Mouse (Mus musculus) liver, embryonic 16.5 days (tissue): ENCODE results near the gene Olfr524. TPM values are rescaled to one million over a fixed set of nuclear protein-coding genes. Genes with fewer than 3 reads are reported as not detected.

Source experiments
- ATAC-seq: fragments of 200-750 bp; cut with Nextera tagmentation; 2 replicates; pipeline ENCODE4 v1.8.0; 2017; ENCODE audit warnings: low read depth, mild to moderate bottlenecking, moderate number of reproducible peaks, moderate library complexity
- H3K27ac ChIP-seq: fragments of 300-500 bp; sonication (generic); 2 replicates; pipeline ENCODE4 v1.5.1; 2014; ENCODE audit warnings: mild to moderate bottlenecking, low read length
- H3K27me3 ChIP-seq: fragments of 300-500 bp; sonication (generic); 2 replicates; pipeline ENCODE4 v1.6.1; 2014; ENCODE audit warnings: low read depth, low read length, mixed read lengths; ENCODE audit not compliant: control insufficient read depth, insufficient read depth
- H3K36me3 ChIP-seq: fragments of 300-500 bp; sonication (generic); 2 replicates; pipeline ENCODE4 v1.6.1; 2014; ENCODE audit warnings: mild to moderate bottlenecking; ENCODE audit not compliant: control insufficient read depth, insufficient read depth
- H3K4me1 ChIP-seq: fragments of 300-500 bp; sonication (generic); 2 replicates; pipeline ENCODE4 v1.6.1; 2014; ENCODE audit warnings: low read depth, low read length, mixed read lengths; ENCODE audit not compliant: control insufficient read depth
- H3K4me2 ChIP-seq: fragments of 300-500 bp; sonication (generic); 2 replicates; pipeline ENCODE4 v1.6.1; 2014; ENCODE audit warnings: low read depth, low read length, mixed read lengths
- H3K4me3 ChIP-seq: fragments of 300-500 bp; sonication (generic); 2 replicates; pipeline ENCODE4 v1.5.1; 2014; ENCODE audit warnings: low read depth, mild to moderate bottlenecking, low read length
- H3K9ac ChIP-seq: fragments of 300-500 bp; sonication (generic); 2 replicates; pipeline ENCODE4 v1.6.1; 2014; ENCODE audit warnings: low read depth, low read length
- H3K9me3 ChIP-seq: fragments of 300-500 bp; sonication (generic); replicated peaks from 2 replicates; pipeline ENCODE4 v1.6.1; 2016; ENCODE audit warnings: low read length; ENCODE audit not compliant: control insufficient read depth
- WGBS: fragments of 180-500 bp; shearing (Covaris S2); extraction: QIAGEN DNeasy Blood & Tissue Kit; methylation state at CpG from one replicate; pipeline ENCODE4 v1.1.7; 2014; ENCODE audit not compliant: insufficient replicate concordance; 5-methylcytosine and 5-hydroxymethylcytosine counted together
- polyA plus RNA-seq: library from polyadenylated mRNA; unstranded; fragments of >200 nt; fragmentation: Nextera tagmentation; extraction: Ambion mirVana; gene quantifications from 2 replicates; pipeline ENCODE4 v1.2.1, GENCODE M21; 2015

The Olfr524 gene
- polyA plus RNA-seq, 1 experiment from 2014 or later, result not detected

DNA sequence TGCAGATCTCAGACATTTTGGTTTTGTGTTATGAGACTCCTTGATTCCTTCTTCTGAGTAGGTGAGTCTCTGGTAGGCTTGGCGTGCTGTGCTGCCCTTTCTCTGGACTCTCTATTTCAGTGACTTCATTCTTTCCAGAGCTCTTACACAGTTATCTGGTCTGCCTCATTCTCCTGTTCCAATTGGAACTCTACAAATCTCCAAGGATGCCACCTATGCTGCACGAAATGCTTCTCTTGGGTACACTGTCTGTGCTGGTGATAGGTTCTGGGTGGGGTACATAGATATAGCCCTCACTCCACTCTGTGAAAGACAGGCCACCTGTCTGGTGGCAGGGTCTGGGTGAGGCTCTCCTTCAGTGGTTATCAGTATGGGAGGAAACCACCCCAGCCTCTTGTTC is 12.2 kb upstream of the Olfr524 start, which contains the start of gene Cd163l1:
Cd163l1 (plus strand) TSS at position 301 of the 400 bp plus-strand sequence.
- WGBS, result 60% methylated on average over 2 of the region's 2 CpGs

DNA sequence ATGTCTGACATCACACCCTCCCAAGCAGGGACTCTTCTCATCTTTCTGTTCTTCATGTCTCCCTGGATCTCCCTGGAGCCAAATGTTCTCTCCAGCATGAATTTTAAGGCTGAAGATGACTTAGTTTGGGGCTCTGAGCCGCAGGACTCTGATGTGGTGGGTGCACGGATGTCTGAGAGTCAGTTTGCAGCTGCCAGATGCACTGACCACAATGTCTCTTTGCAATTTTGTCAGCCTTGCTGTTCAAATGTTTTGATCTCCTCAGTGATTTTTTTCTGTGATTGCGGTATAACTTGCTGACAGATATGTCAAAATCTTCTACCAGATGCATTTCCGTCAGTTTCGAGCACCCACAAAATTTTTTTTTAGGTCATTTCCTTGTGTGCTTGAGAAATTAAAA is 8.1 kb upstream of the Olfr524 start:
- Histone ChIP-seq H3K36me3 (no peaks in the 10 kb centered on the region), H3K27ac (no peak overlapping the region), H3K4me3 (no peak overlapping the region), H3K27me3 (no peaks in the 10 kb centered on the region), H3K9me3 (no peaks in the 10 kb centered on the region), H3K4me1 (no peaks in the 10 kb centered on the region), H3K9ac (no peak overlapping the region), H3K4me2 (no peak overlapping the region)
- WGBS, result 56% methylated on average over 5 of the region's 5 CpGs
- no peak for ATAC-seq

More for the DNA sequence above, 12.2 kb upstream of the Olfr524 start, which contains the start of gene Cd163l1:
- no peaks in the 10 kb centered on the region for H3K9me3 ChIP-seq
- no peaks in the 10 kb centered on the region for H3K36me3 ChIP-seq
- H3K9ac ChIP-seq, result no peak within 1 kb of the TSS
- no peaks in the 10 kb centered on the region for H3K27me3 ChIP-seq
- no peaks in the 10 kb centered on the region for H3K4me1 ChIP-seq
- no peak within 1 kb of the TSS for H3K27ac ChIP-seq
- ATAC-seq, result no peak
- H3K4me2 ChIP-seq, result no peak within 1 kb of the TSS
- H3K4me3 ChIP-seq, result no peak within 1 kb of the TSS

DNA sequence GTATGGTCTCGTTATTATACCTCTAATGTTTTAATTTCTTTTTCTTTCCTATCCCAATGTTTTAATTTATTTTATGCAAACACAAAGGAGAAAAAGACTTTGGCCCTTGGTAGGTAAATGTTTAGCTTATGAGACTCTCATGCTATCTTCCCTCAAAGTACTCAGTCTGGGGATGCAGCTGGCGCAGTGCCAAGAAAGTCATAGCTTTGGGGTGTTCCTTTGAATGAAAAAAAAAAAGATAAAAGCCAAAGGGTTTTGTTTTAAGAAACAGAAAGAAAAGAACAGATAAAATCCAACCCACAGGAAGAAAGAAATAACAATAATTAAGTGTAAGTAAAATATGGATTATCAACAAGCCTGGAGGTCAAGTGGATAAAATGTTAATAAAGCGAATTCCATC is 2.9 kb upstream of the Olfr524 start:
- H3K4me3 ChIP-seq, result no peak overlapping the region
- no peaks in the 10 kb centered on the region for H3K9me3 ChIP-seq
- H3K4me1 ChIP-seq, result peaks cover 4% of the 10 kb centered on the region; the same call in 1 of the 2 replicates
- WGBS, result 37% methylated on average over 3 of the region's 3 CpGs
- H3K27ac ChIP-seq, result no peak overlapping the region
- no peaks in the 10 kb centered on the region for H3K27me3 ChIP-seq
- H3K4me2 ChIP-seq, result no peak overlapping the region
- no peak overlapping the region for H3K9ac ChIP-seq
- no peak for ATAC-seq
- no peaks in the 10 kb centered on the region for H3K36me3 ChIP-seq

DNA sequence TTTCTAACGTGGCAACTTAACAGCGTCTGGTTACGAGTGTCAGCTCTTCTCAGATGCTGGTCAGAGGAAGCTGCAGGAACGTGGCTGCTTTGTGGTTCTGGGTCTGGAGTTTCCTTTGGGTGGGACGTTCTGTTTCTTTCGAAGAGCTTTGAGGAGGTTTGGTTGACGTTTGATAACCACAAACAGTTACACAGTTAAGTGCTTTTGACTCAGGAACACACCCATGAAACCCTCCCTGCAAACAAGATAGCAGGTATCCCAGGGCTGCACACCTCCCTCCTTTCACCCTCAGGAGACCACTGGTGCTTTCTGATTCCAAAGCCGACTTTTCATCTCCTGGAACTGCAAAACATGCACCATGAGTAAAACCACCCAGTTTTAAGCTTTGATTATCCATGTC is 2.4 kb upstream of the Olfr524 start:
- ATAC-seq, result peak; percentile 81
- H3K4me2 ChIP-seq, result no peak overlapping the region
- H3K27ac ChIP-seq, result no peak overlapping the region
- peaks cover 4% of the 10 kb centered on the region; the same call in 1 of the 2 replicates for H3K4me1 ChIP-seq
- H3K9ac ChIP-seq, result no peak overlapping the region
- H3K9me3 ChIP-seq, result no peaks in the 10 kb centered on the region
- no peak overlapping the region for H3K4me3 ChIP-seq
- 17% methylated on average over 8 of the region's 8 CpGs for whole genome bisulfite sequencing
- no peaks in the 10 kb centered on the region for H3K36me3 ChIP-seq
- no peaks in the 10 kb centered on the region for H3K27me3 ChIP-seq

DNA sequence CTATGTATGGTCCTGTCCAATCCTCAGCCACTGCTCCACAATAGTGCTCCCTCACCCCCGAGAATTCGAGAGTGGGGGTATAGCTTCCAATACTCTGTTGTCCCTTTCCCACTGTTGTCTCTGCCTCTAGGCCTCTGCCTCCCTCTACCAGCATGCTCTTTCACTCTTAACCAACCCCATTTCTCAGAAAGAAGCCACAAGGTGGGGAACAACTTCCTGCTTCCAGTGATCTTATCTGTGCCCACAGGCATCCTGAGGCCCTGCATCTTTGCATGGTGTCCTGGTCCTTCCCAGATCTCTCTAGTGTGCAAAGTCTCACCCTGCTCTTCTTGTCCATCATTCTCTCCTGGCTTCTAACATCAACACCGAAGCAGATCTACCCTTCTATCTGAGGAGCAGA is 1.1 kb upstream of the Olfr524 start:
- Histone ChIP-seq H3K9me3 (no peaks in the 10 kb centered on the region), H3K4me3 (no peak overlapping the region), H3K4me1 (peaks cover 4% of the 10 kb centered on the region; the same call in 1 of the 2 replicates), H3K27me3 (no peaks in the 10 kb centered on the region), H3K36me3 (no peaks in the 10 kb centered on the region), H3K27ac (no peak overlapping the region), H3K9ac (no peak overlapping the region), H3K4me2 (no peak overlapping the region)
- ATAC-seq, result no peak
- 32% methylated on average over 3 of the region's 3 CpGs for WGBS

DNA sequence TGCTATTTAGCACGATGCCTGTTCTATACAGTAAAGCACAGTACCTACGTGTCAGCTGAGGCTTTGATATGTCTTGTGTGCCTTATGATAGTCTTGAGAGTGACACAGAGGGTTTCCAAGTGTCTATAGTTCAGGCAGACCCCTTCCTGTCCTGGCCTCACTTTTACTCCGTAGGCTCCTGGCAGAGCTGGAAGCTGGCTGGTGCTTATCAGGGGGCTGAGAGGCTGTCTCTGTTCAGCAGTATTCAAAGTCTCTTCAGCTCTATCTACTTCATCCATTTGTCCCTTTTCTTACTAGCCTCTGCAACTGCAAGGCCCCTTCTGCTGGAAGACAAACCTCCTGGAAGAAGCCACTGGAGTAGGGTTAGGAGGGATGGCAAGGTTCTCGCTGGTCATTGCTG is 4.7 kb downstream of the Olfr524 start:
- H3K9ac ChIP-seq, result no peak overlapping the region
- no peaks in the 10 kb centered on the region for H3K27me3 ChIP-seq
- H3K4me1 ChIP-seq, result no peaks in the 10 kb centered on the region
- peak; percentile 47; the same call in 1 of the 2 replicates for ATAC-seq
- H3K36me3 ChIP-seq, result no peaks in the 10 kb centered on the region
- H3K9me3 ChIP-seq, result no peaks in the 10 kb centered on the region
- H3K4me2 ChIP-seq, result no peak overlapping the region
- no peak overlapping the region for H3K4me3 ChIP-seq
- 49% methylated on average over 4 of the region's 4 CpGs for WGBS
- H3K27ac ChIP-seq, result no peak overlapping the region

DNA sequence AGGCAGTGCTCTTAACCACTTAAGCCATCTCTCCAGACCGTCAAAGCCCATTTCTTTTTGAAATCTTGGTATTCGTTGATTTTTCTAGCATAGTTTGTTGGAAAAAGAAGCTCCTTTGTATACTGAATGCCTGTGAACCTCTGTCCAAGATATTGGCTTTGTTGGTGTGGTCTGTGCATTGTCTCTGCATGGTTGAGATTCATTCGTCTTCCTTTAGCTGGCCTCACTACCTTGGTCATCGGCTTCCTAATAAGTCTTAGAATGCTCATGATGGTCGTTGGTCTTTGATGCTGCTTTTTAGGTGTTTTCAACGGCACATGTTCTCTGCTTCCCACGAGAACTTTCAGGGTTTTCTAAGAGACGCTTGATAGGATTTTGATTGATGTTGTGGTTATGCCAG is 9.8 kb downstream of the Olfr524 start:
- Histone ChIP-seq H3K4me3 (no peak overlapping the region), H3K4me2 (no peak overlapping the region), H3K27ac (no peak overlapping the region), H3K9me3 (no peaks in the 10 kb centered on the region), H3K9ac (no peak overlapping the region), H3K36me3 (no peaks in the 10 kb centered on the region), H3K27me3 (no peaks in the 10 kb centered on the region), H3K4me1 (no peaks in the 10 kb centered on the region)
- 51% methylated on average over 8 of the region's 8 CpGs for WGBS
- ATAC-seq, result no peak

DNA sequence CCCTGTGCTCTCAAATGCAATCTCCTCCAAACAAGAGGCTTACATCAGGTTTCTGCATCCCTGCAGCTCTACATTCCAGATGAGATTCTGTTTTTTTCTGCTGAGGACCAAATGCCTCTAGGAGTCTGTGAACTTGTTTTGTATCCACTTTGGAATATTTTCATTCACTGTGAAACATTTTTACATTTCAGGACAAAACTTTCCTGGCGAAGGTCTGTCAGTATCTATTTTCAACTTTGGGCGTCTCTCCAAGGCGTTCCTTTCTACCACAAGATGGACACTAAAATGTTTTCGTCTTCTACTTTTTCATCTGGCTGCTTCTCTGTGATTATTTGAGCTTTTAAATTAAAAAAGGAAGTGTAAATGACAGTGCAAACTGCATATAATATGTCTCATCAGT is 11.7 kb downstream of the Olfr524 start:
- Histone ChIP-seq H3K9ac (no peak overlapping the region), H3K4me2 (no peak overlapping the region), H3K36me3 (no peaks in the 10 kb centered on the region), H3K4me3 (no peak overlapping the region), H3K9me3 (no peaks in the 10 kb centered on the region), H3K4me1 (no peaks in the 10 kb centered on the region), H3K27ac (no peak overlapping the region), H3K27me3 (no peaks in the 10 kb centered on the region)
- ATAC-seq, result no peak
- 60% methylated on average over 4 of the region's 4 CpGs for WGBS

DNA sequence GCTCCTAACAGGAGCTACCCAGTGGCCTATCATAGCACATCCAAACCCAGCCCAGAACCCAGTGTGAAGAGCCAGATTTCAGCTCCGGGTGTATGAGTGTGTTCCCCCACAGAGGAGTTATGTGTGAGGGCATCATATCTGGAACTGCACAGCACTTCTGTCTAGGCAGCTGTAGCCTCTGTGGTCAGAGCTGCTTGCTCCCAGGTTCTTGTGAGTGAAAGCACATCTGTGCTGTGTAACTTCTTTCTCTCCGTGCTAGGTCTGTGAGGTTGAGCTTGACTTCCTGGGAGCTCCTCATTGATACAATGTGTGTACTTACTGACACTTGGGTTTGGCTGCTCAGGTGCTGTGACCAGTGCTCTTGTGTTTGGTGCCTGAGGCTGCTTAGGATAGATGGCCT is 12.9 kb downstream of the Olfr524 start:
- Histone ChIP-seq H3K9ac (no peak overlapping the region), H3K4me3 (no peak overlapping the region), H3K4me1 (no peaks in the 10 kb centered on the region), H3K36me3 (no peaks in the 10 kb centered on the region), H3K27ac (no peak overlapping the region), H3K4me2 (no peak overlapping the region), H3K9me3 (no peaks in the 10 kb centered on the region), H3K27me3 (no peaks in the 10 kb centered on the region)
- WGBS, result 39% methylated on average over 2 of the region's 2 CpGs
- ATAC-seq, result no peak
